8 mouse cellular contexts compared by ENCODE assay signal in genomic region chr19:46043380-46043779, GRCm38 (mm10). TPM values are rescaled to one million over a fixed set of nuclear protein-coding genes. Genes with fewer than 3 reads are reported as not detected.
DNase-seq lines count a peak whose midpoint lies in the region; ATAC-seq and TF ChIP-seq lines count a peak whose summit lies in the region.

No protein-coding gene starts in this region.

- H3K4me3 ChIP-seq in C2C12 (ENCODE audit: insufficient read depth, poor library complexity, severe bottlenecking) (peak overlapping the region; percentile 11), MEL (ENCODE audit: control insufficient read depth in 1 of 2, insufficient read depth in 1 of 2, low read depth in 2 of 2, low read length in 2 of 2) (peak overlapping the region; percentile 15 to 18; a peak in 3 of 4 replicates)
- peak overlapping the region; percentile 92 for H3K4me3 ChIP-seq in forebrain, postnatal 0 days (ENCODE audit: low read depth, low read length)
- H3K4me3 ChIP-seq in kidney, embryonic 15.5 days (replicated peaks), result peak overlapping the region; percentile 70

- TF ChIP-seq CTCF in C2C12 (IDR thresholded peaks at IDR 0.05; ENCODE audit: control insufficient read depth, insufficient read depth, insufficient read length), result no peak
- no peak for TF ChIP-seq CTCF in MEL (IDR thresholded peaks at IDR 0.05 in 2 of 3, conservative IDR thresholded peaks at IDR 0.05 in 1 of 3; ENCODE audit: control insufficient read depth in 1 of 3, insufficient read depth in 1 of 3, low read depth in 2 of 3, low read length in 3 of 3, poor library complexity in 1 of 3, severe bottlenecking in 1 of 3)
- no peak for TF ChIP-seq CTCF in forebrain, postnatal 0 days (IDR thresholded peaks at IDR 0.05; ENCODE audit: low read depth)

- H3K36me3 ChIP-seq in C2C12 (ENCODE audit: control insufficient read depth, insufficient read depth) (no peaks in the 10 kb centered on the region), MEL (ENCODE audit: control insufficient read depth in 1 of 2, insufficient read depth in 2 of 2, low read length in 2 of 2) (peaks cover 0 to 34% of the 10 kb centered on the region in 2 experiments; a peak in 2 of 4 replicates)
- no peaks in the 10 kb centered on the region for H3K36me3 ChIP-seq in forebrain, postnatal 0 days (ENCODE audit: insufficient read depth)
- no peaks in the 10 kb centered on the region for H3K36me3 ChIP-seq in kidney, embryonic 15.5 days

- 27% methylated on average over 7 of the region's 7 CpGs for WGBS in forebrain, postnatal 0 days
- WGBS in kidney, embryonic 15.5 days, result 59% methylated on average over 7 of the region's 7 CpGs

- peaks cover 62% of the 10 kb centered on the region for H3K79me2 ChIP-seq in C2C12 (ENCODE audit: control insufficient read depth, insufficient read depth)
- peaks cover 64% of the 10 kb centered on the region for H3K79me2 ChIP-seq in MEL (ENCODE audit: control insufficient read depth, insufficient read depth, low read length, poor library complexity)

- H3K9me3 ChIP-seq in MEL (replicated peaks; ENCODE audit: insufficient read depth, low read length), result no peaks in the 10 kb centered on the region
- no peaks in the 10 kb centered on the region for H3K9me3 ChIP-seq in forebrain, postnatal 0 days (ENCODE audit: low read length)
- H3K9me3 ChIP-seq in kidney, embryonic 15.5 days (replicated peaks), result no peaks in the 10 kb centered on the region

- no peak for TF ChIP-seq RAD21 in MEL (IDR thresholded peaks at IDR 0.05; ENCODE audit: low read depth, low read length)

- H3K27me3 ChIP-seq in C2C12 (ENCODE audit: control insufficient read depth, insufficient read depth, insufficient read length), result no peaks in the 10 kb centered on the region
- H3K27me3 ChIP-seq in MEL (ENCODE audit: control insufficient read depth in 1 of 2, insufficient read depth in 2 of 2, low read length in 2 of 2), result no peaks in the 10 kb centered on the region
- no peaks in the 10 kb centered on the region for H3K27me3 ChIP-seq in forebrain, postnatal 0 days (ENCODE audit: insufficient read depth, low read length)
- no peaks in the 10 kb centered on the region for H3K27me3 ChIP-seq in kidney, embryonic 15.5 days

- peak overlapping the region; percentile 62 for H3K9ac ChIP-seq in MEL (ENCODE audit: control insufficient read depth, low read depth, low read length, poor library complexity, severe bottlenecking)
- peak overlapping the region; percentile 95; the same call in 1 of the 2 replicates for H3K9ac ChIP-seq in forebrain, postnatal 0 days
- peak overlapping the region; percentile 83 for H3K9ac ChIP-seq in kidney, embryonic 15.5 days

- peak overlapping the region; percentile 87 for H3K4me2 ChIP-seq in forebrain, postnatal 0 days (ENCODE audit: low read depth)
- peak overlapping the region; percentile 82 for H3K4me2 ChIP-seq in kidney, embryonic 15.5 days

- H3K79me3 ChIP-seq in C2C12 (ENCODE audit: low read depth), result peaks cover 42% of the 10 kb centered on the region

- no peak for DNase-seq in MEL (ENCODE audit: low read depth, low spot score)
- DNase-seq in forebrain, postnatal 0 days, result peak; percentile 33
- peak; percentile 36 to 59 for DNase-seq in lung, postnatal 4 days
- DNase-seq in right cerebral cortex, postnatal 4 days, result no peak
- DNase-seq in layer of hippocampus, adult 9-10 months (ENCODE audit: low spot score), result no peak

- peak overlapping the region; percentile 81 for H3K27ac ChIP-seq in MEL (ENCODE audit: control insufficient read depth, low read depth, low read length)
- H3K27ac ChIP-seq in forebrain, postnatal 0 days (ENCODE audit: low read depth, low read length), result peak overlapping the region; percentile 98
- H3K27ac ChIP-seq in kidney, embryonic 15.5 days, result peak overlapping the region; percentile 97

- no peak for ATAC-seq in forebrain, postnatal 0 days
- no peak for ATAC-seq in kidney, embryonic 15.5 days (replicated peaks; ENCODE audit: low FRiP score)
- ATAC-seq in monocyte, adult 5-6 weeks (replicated peaks; ENCODE audit: insufficient number of reproducible peaks, low FRiP score, low TSS enrichment, poor library complexity, severe bottlenecking), result no peak

- no peak for TF ChIP-seq EP300 in MEL (IDR thresholded peaks at IDR 0.05; ENCODE audit: low read depth in 1 of 2, low read length in 2 of 2)

- no peak overlapping the region for H3ac ChIP-seq in C2C12 (ENCODE audit: control insufficient read depth, insufficient read length, low read depth)

- TF ChIP-seq POLR2A in MEL (IDR thresholded peaks at IDR 0.05; ENCODE audit: control insufficient read depth in 1 of 2, insufficient read depth in 1 of 2, low read depth in 1 of 2, low read length in 2 of 2, poor library complexity in 1 of 2), result 0 out of 4 replicates have a peak, but pooled peaks of 1 of the 2 experiments have one; percentile 25

- peaks cover 25 to 43% of the 10 kb centered on the region in 2 experiments for H3K4me1 ChIP-seq in MEL (ENCODE audit: control insufficient read depth in 1 of 2, insufficient read depth in 2 of 2, low read length in 2 of 2)
- H3K4me1 ChIP-seq in forebrain, postnatal 0 days (ENCODE audit: insufficient read depth), result peaks cover 40% of the 10 kb centered on the region
- peaks cover 71% of the 10 kb centered on the region for H3K4me1 ChIP-seq in kidney, embryonic 15.5 days

TF ChIP-seq in C2C12, 6 proteins besides CTCF, POLR2A, EP300 and RAD21:
- TF ChIP-seq USF1 (IDR thresholded peaks at IDR 0.05; ENCODE audit: low read depth) (peak; percentile 2), MYOG (IDR thresholded peaks at IDR 0.05; ENCODE audit: control insufficient read depth, extremely low read depth, insufficient read length) (no peak)

TF ChIP-seq in MEL, 35 proteins besides CTCF, POLR2A, EP300 and RAD21 (continues in another document):
- TF ChIP-seq USF2 (IDR thresholded peaks at IDR 0.05; ENCODE audit: borderline replicate concordance in 1 of 2, insufficient read depth in 1 of 2, low read depth in 1 of 2, low read length in 2 of 2), result peak in 1 of 2 experiments; percentile 51; a peak in 2 of 4 replicates
- TF ChIP-seq BHLHE40 (IDR thresholded peaks at IDR 0.05; ENCODE audit: borderline replicate concordance, low read depth, low read length), result peak; percentile 78; the same call in 1 of the 2 replicates
- TF ChIP-seq MAX (IDR thresholded peaks at IDR 0.05; ENCODE audit: low read length), result 0 out of 2 replicates have a peak, but pooled peaks have one; percentile 18
- no peak for TF ChIP-seq KAT2A (conservative IDR thresholded peaks at IDR 0.05; ENCODE audit: low read depth, low read length)
- TF ChIP-seq USF1 (IDR thresholded peaks at IDR 0.05; ENCODE audit: low read depth, low read length), result peak; percentile 88
- TF ChIP-seq NELFE (IDR thresholded peaks at IDR 0.05; ENCODE audit: low read depth, low read length), result no peak
- no peak for TF ChIP-seq ZKSCAN1 (IDR thresholded peaks at IDR 0.05; ENCODE audit: low read depth, low read length)

RNA-seq across cellular contexts. Expression of gene Pprc1, which starts 1.3 kb away (rescaled TPM):
- polyA plus RNA-seq in C2C12 (2012; fragmentation: generic; extraction: Trizol) (30.6 TPM), MEL (2012; ENCODE audit: insufficient read depth in 1 of 2, insufficient read length in 2 of 2, low read depth in 1 of 2, low replicate concordance in 2 of 2, missing spikeins in 1 of 2) (100 to 1,000 TPM in 1 of 2 experiments, 10 to 100 TPM in 1; 27.8 to 135 TPM)
- total RNA-seq in MEL (2012; rRNA removed), result 39.3 and 41.9 TPM in 2 replicates
- total RNA-seq in forebrain, postnatal 0 days (2014; rRNA removed), result 10.6 and 11.2 TPM in 2 replicates
- polyA plus RNA-seq in forebrain, postnatal 0 days (2015; fragmentation: Nextera tagmentation; extraction: Ambion mirVana), result 9.0 and 11.3 TPM in 2 replicates
- 33.3 and 44.6 TPM in 2 replicates for polyA plus RNA-seq in kidney, embryonic 15.5 days (2015; fragmentation: Nextera tagmentation; extraction: Ambion mirVana)
- total RNA-seq in monocyte, adult 5-6 weeks (2017), result 4.4 to 21.4 TPM (median 6.6 TPM) in 3 replicates

RNA-seq across cellular contexts. Expression of gene Ldb1, which starts 1.6 kb away (rescaled TPM):
- polyA plus RNA-seq in C2C12 (2012; fragmentation: generic; extraction: Trizol) (80.5 TPM), MEL (2012; ENCODE audit: insufficient read depth in 1 of 2, insufficient read length in 2 of 2, low read depth in 1 of 2, low replicate concordance in 2 of 2, missing spikeins in 1 of 2) (100 to 1,000 TPM; 632 to 842 TPM)
- total RNA-seq in MEL (2012; rRNA removed), result 299 and 357 TPM in 2 replicates
- total RNA-seq in forebrain, postnatal 0 days (2014; rRNA removed), result 140 and 162 TPM in 2 replicates
- 82.6 and 90.4 TPM in 2 replicates for polyA plus RNA-seq in forebrain, postnatal 0 days (2015; fragmentation: Nextera tagmentation; extraction: Ambion mirVana)
- 83.4 and 91.9 TPM in 2 replicates for polyA plus RNA-seq in kidney, embryonic 15.5 days (2015; fragmentation: Nextera tagmentation; extraction: Ambion mirVana)
- 90.1 to 143 TPM (median 108 TPM) in 3 replicates for total RNA-seq in monocyte, adult 5-6 weeks (2017)

RNA-seq across cellular contexts. Expression of gene Nolc1, which starts 32.3 kb away (rescaled TPM):
- 74.3 TPM for polyA plus RNA-seq in C2C12 (2012; fragmentation: generic; extraction: Trizol)
- total RNA-seq in MEL (2012; rRNA removed), result 276 and 294 TPM in 2 replicates
- polyA plus RNA-seq in MEL (2012; ENCODE audit: insufficient read depth in 1 of 2, insufficient read length in 2 of 2, low read depth in 1 of 2, low replicate concordance in 2 of 2, missing spikeins in 1 of 2), result 100 to 1,000 TPM; 213 to 753 TPM
- total RNA-seq in forebrain, postnatal 0 days (2014; rRNA removed), result 38.0 and 51.6 TPM in 2 replicates
- 49.7 and 67.3 TPM in 2 replicates for polyA plus RNA-seq in forebrain, postnatal 0 days (2015; fragmentation: Nextera tagmentation; extraction: Ambion mirVana)
- 99.4 and 101 TPM in 2 replicates for polyA plus RNA-seq in kidney, embryonic 15.5 days (2015; fragmentation: Nextera tagmentation; extraction: Ambion mirVana)
- total RNA-seq in monocyte, adult 5-6 weeks (2017), result 30.2 to 54.5 TPM (median 30.5 TPM) in 3 replicates

RNA-seq across cellular contexts. Expression of gene Hps6, which starts 40.1 kb away (rescaled TPM):
- polyA plus RNA-seq in C2C12 (2012; fragmentation: generic; extraction: Trizol) (14.6 TPM), MEL (2012; ENCODE audit: insufficient read depth in 1 of 2, insufficient read length in 2 of 2, low read depth in 1 of 2, low replicate concordance in 2 of 2, missing spikeins in 1 of 2) (10 to 100 TPM in 1 of 2 experiments, not detected in 1; 13.2 TPM)
- 11.4 and 11.5 TPM in 2 replicates for total RNA-seq in MEL (2012; rRNA removed)
- total RNA-seq in forebrain, postnatal 0 days (2014; rRNA removed), result 5.3 and 7.0 TPM in 2 replicates
- polyA plus RNA-seq in forebrain, postnatal 0 days (2015; fragmentation: Nextera tagmentation; extraction: Ambion mirVana), result 3.6 and 4.6 TPM in 2 replicates
- polyA plus RNA-seq in kidney, embryonic 15.5 days (2015; fragmentation: Nextera tagmentation; extraction: Ambion mirVana), result 8.3 and 8.9 TPM in 2 replicates
- 4.3 to 14.7 TPM (median 6.0 TPM) in 3 replicates for total RNA-seq in monocyte, adult 5-6 weeks (2017)

RNA-seq across cellular contexts. Expression of gene Armh3, which starts 45.1 kb away (rescaled TPM):
- 6.4 TPM for polyA plus RNA-seq in C2C12 (2012; fragmentation: generic; extraction: Trizol)
- 4.1 TPM in 2 replicates for total RNA-seq in MEL (2012; rRNA removed)
- polyA plus RNA-seq in MEL (2012; ENCODE audit: insufficient read depth in 1 of 2, insufficient read length in 2 of 2, low read depth in 1 of 2, low replicate concordance in 2 of 2, missing spikeins in 1 of 2), result 10 to 100 TPM in 1 of 2 experiments, not detected in 1; 10.8 TPM
- total RNA-seq in forebrain, postnatal 0 days (2014; rRNA removed), result 17.5 and 22.5 TPM in 2 replicates
- 18.7 and 20.9 TPM in 2 replicates for polyA plus RNA-seq in forebrain, postnatal 0 days (2015; fragmentation: Nextera tagmentation; extraction: Ambion mirVana)
- polyA plus RNA-seq in kidney, embryonic 15.5 days (2015; fragmentation: Nextera tagmentation; extraction: Ambion mirVana), result 18.6 and 18.8 TPM in 2 replicates
- 7.5 to 16.0 TPM (median 11.5 TPM) in 3 replicates for total RNA-seq in monocyte, adult 5-6 weeks (2017)

Comparison
In these comparisons a context has a peak if more than half of its experiments do, and no peak if none do; other contexts are left out.
1. H3K4me3 ChIP-seq: peak in every context shown above with its lines; median percentile 92 in forebrain, postnatal 0 days; 70 in kidney, embryonic 15.5 days; 16 in MEL; 11 in C2C12.
2. DNase-seq: peak in forebrain, postnatal 0 days (single experiment) and lung, postnatal 4 days (2 of 2); none in MEL (single experiment), right cerebral cortex, postnatal 4 days (single experiment) and layer of hippocampus, adult 9-10 months (single experiment).
3. Peak in every context shown above with its lines, with median percentiles within 50 percentile points of each other: H3K27ac ChIP-seq and H3K9ac ChIP-seq.